Mouse (Mus musculus): ENCODE results near the gene Gdpd5.

GRCm38 (mm10) chr7:99471578-99471977 is 90.4 kb downstream of the Gdpd5 start:
- no peak for TF ChIP-seq POLR2A (IDR thresholded peaks at IDR 0.05; ENCODE audit: extremely low read depth, insufficient read depth, low read length)
- TF ChIP-seq CTCF (IDR thresholded peaks at IDR 0.05; ENCODE audit: extremely low read depth, insufficient read depth, low read length) = no peak

Measured in cortical plate, adult 2 months (tissue).